Mouse (Mus musculus): ENCODE measurements around the gene Cdh4. TPM values are rescaled to one million over a fixed set of nuclear protein-coding genes. Genes with fewer than 3 reads are reported as not detected.

Gene Cdh4
- polyA plus RNA-seq, 1 experiment from 2014 or later = 0.20 TPM

GRCm38 (mm10) chr2:179480800-179481200 lies 38.6 kb downstream of the Cdh4 start:
- H3K9me3 ChIP-seq (replicated peaks) = peaks cover 11% of the 10 kb centered on the region
- no peak overlapping the region for H3K9ac ChIP-seq
- H3K27ac ChIP-seq = no peak overlapping the region
- H3K4me3 ChIP-seq = no peak overlapping the region
- WGBS (ENCODE audit: insufficient replicate concordance) = 60% methylated on average over 5 of the region's 5 CpGs
- no peaks in the 10 kb centered on the region for H3K4me1 ChIP-seq
- ATAC-seq = no peak
- H3K4me2 ChIP-seq = no peak overlapping the region
- H3K36me3 ChIP-seq = no peaks in the 10 kb centered on the region
- no peaks in the 10 kb centered on the region for H3K27me3 ChIP-seq (replicated peaks)

- no peak overlapping the region for H3K27ac ChIP-seq
- H3K36me3 ChIP-seq = no peaks in the 10 kb centered on the region
- H3K9me3 ChIP-seq (replicated peaks) = peaks cover 11% of the 10 kb centered on the region
- no peaks in the 10 kb centered on the region for H3K27me3 ChIP-seq (replicated peaks)
- 79% methylated on average over 10 of the region's 10 CpGs for WGBS (ENCODE audit: insufficient replicate concordance)
- no peak overlapping the region for H3K4me3 ChIP-seq
- H3K4me1 ChIP-seq = no peaks in the 10 kb centered on the region
- no peak overlapping the region for H3K4me2 ChIP-seq
- H3K9ac ChIP-seq = no peak overlapping the region
- no peak for ATAC-seq
Measured at GRCm38 (mm10) chr2:179481363-179481762, 39.1 kb downstream of the Cdh4 start.

GRCm38 (mm10) chr2:179488526-179489139 lies 46.4 kb downstream of the Cdh4 start:
- no peaks in the 10 kb centered on the region for H3K36me3 ChIP-seq
- H3K27ac ChIP-seq = no peak overlapping the region
- no peak for ATAC-seq
- H3K4me1 ChIP-seq = no peaks in the 10 kb centered on the region
- no peak overlapping the region for H3K4me3 ChIP-seq
- H3K9me3 ChIP-seq (replicated peaks) = peaks cover 34% of the 10 kb centered on the region
- no peak overlapping the region for H3K4me2 ChIP-seq
- H3K9ac ChIP-seq = no peak overlapping the region
- 74% methylated on average over 21 of the region's 21 CpGs for WGBS (ENCODE audit: insufficient replicate concordance)
- no peaks in the 10 kb centered on the region for H3K27me3 ChIP-seq (replicated peaks)

- Histone ChIP-seq H3K4me2 (no peak overlapping the region), H3K4me3 (no peak overlapping the region), H3K27me3 (replicated peaks) (no peaks in the 10 kb centered on the region), H3K36me3 (no peaks in the 10 kb centered on the region), H3K9me3 (replicated peaks) (peaks cover 20% of the 10 kb centered on the region), H3K4me1 (no peaks in the 10 kb centered on the region), H3K9ac (no peak overlapping the region), H3K27ac (no peak overlapping the region)
- 52% methylated on average over 11 of the region's 11 CpGs for WGBS (ENCODE audit: insufficient replicate concordance)
- no peak for ATAC-seq
Measured at GRCm38 (mm10) chr2:179491891-179492290, 49.7 kb downstream of the Cdh4 start.

GRCm38 (mm10) chr2:179494276-179494675 lies 52.0 kb downstream of the Cdh4 start:
- ATAC-seq = no peak
- Histone ChIP-seq H3K9me3 (replicated peaks) (no peaks in the 10 kb centered on the region), H3K27ac (no peak overlapping the region), H3K27me3 (replicated peaks) (no peaks in the 10 kb centered on the region), H3K9ac (no peak overlapping the region), H3K4me2 (no peak overlapping the region), H3K4me1 (no peaks in the 10 kb centered on the region), H3K4me3 (no peak overlapping the region), H3K36me3 (no peaks in the 10 kb centered on the region)
- WGBS (ENCODE audit: insufficient replicate concordance) = 70% methylated on average over 1 of the region's 1 CpGs

GRCm38 (mm10) chr2:179510439-179510838 lies 68.2 kb downstream of the Cdh4 start:
- Histone ChIP-seq H3K4me3 (no peak overlapping the region), H3K4me2 (no peak overlapping the region), H3K9me3 (replicated peaks) (0 out of 2 replicates have a peak, but pooled peaks cover 8% of the 10 kb centered on the region), H3K27ac (no peak overlapping the region), H3K27me3 (replicated peaks) (no peaks in the 10 kb centered on the region), H3K36me3 (no peaks in the 10 kb centered on the region), H3K4me1 (no peaks in the 10 kb centered on the region), H3K9ac (no peak overlapping the region)
- ATAC-seq = no peak
- 84% methylated on average over 16 of the region's 16 CpGs for WGBS (ENCODE audit: insufficient replicate concordance)

- Histone ChIP-seq H3K27me3 (replicated peaks) (no peaks in the 10 kb centered on the region), H3K4me2 (no peak overlapping the region), H3K4me1 (no peaks in the 10 kb centered on the region), H3K27ac (no peak overlapping the region), H3K4me3 (no peak overlapping the region), H3K9ac (no peak overlapping the region), H3K9me3 (replicated peaks) (no peaks in the 10 kb centered on the region), H3K36me3 (no peaks in the 10 kb centered on the region)
- 70% methylated on average over 9 of the region's 9 CpGs for WGBS (ENCODE audit: insufficient replicate concordance)
- no peak for ATAC-seq
Measured at GRCm38 (mm10) chr2:179516559-179516958, 74.3 kb downstream of the Cdh4 start.

GRCm38 (mm10) chr2:179518456-179519032 lies 76.3 kb downstream of the Cdh4 start:
- Histone ChIP-seq H3K27ac (no peak overlapping the region), H3K4me1 (no peaks in the 10 kb centered on the region), H3K9ac (no peak overlapping the region), H3K27me3 (replicated peaks) (no peaks in the 10 kb centered on the region), H3K9me3 (replicated peaks) (no peaks in the 10 kb centered on the region), H3K36me3 (no peaks in the 10 kb centered on the region), H3K4me3 (no peak overlapping the region), H3K4me2 (no peak overlapping the region)
- 53% methylated on average over 14 of the region's 14 CpGs for WGBS (ENCODE audit: insufficient replicate concordance)
- no peak for ATAC-seq

GRCm38 (mm10) chr2:179519161-179519560 lies 76.9 kb downstream of the Cdh4 start:
- WGBS (ENCODE audit: insufficient replicate concordance) = 81% methylated on average over 7 of the region's 7 CpGs
- no peaks in the 10 kb centered on the region for H3K27me3 ChIP-seq (replicated peaks)
- no peak overlapping the region for H3K4me3 ChIP-seq
- H3K4me2 ChIP-seq = no peak overlapping the region
- ATAC-seq = no peak
- no peak overlapping the region for H3K27ac ChIP-seq
- no peaks in the 10 kb centered on the region for H3K36me3 ChIP-seq
- no peaks in the 10 kb centered on the region for H3K9me3 ChIP-seq (replicated peaks)
- H3K9ac ChIP-seq = no peak overlapping the region
- no peaks in the 10 kb centered on the region for H3K4me1 ChIP-seq

- Histone ChIP-seq H3K27ac (no peak overlapping the region), H3K4me1 (no peaks in the 10 kb centered on the region), H3K4me3 (no peak overlapping the region), H3K9me3 (replicated peaks) (no peaks in the 10 kb centered on the region), H3K4me2 (no peak overlapping the region), H3K36me3 (no peaks in the 10 kb centered on the region), H3K9ac (no peak overlapping the region), H3K27me3 (replicated peaks) (no peaks in the 10 kb centered on the region)
- ATAC-seq = no peak
- 61% methylated on average over 7 of the region's 7 CpGs for WGBS (ENCODE audit: insufficient replicate concordance)
Measured at GRCm38 (mm10) chr2:179519931-179520330, 77.7 kb downstream of the Cdh4 start.

GRCm38 (mm10) chr2:179520941-179521340 lies 78.7 kb downstream of the Cdh4 start:
- H3K4me2 ChIP-seq = no peak overlapping the region
- no peak for ATAC-seq
- 66% methylated on average over 6 of the region's 6 CpGs for WGBS (ENCODE audit: insufficient replicate concordance)
- no peaks in the 10 kb centered on the region for H3K4me1 ChIP-seq
- H3K36me3 ChIP-seq = no peaks in the 10 kb centered on the region
- no peak overlapping the region for H3K27ac ChIP-seq
- no peak overlapping the region for H3K4me3 ChIP-seq
- H3K9me3 ChIP-seq (replicated peaks) = no peaks in the 10 kb centered on the region
- H3K27me3 ChIP-seq (replicated peaks) = no peaks in the 10 kb centered on the region
- H3K9ac ChIP-seq = no peak overlapping the region

- Histone ChIP-seq H3K4me3 (no peak overlapping the region), H3K4me1 (no peaks in the 10 kb centered on the region), H3K9ac (no peak overlapping the region), H3K4me2 (no peak overlapping the region), H3K27ac (no peak overlapping the region), H3K9me3 (replicated peaks) (no peaks in the 10 kb centered on the region), H3K27me3 (replicated peaks) (no peaks in the 10 kb centered on the region), H3K36me3 (no peaks in the 10 kb centered on the region)
- WGBS (ENCODE audit: insufficient replicate concordance) = 60% methylated on average over 5 of the region's 5 CpGs
- ATAC-seq = no peak
Measured at GRCm38 (mm10) chr2:179521444-179521843, 79.2 kb downstream of the Cdh4 start.

- Histone ChIP-seq H3K27ac (no peak overlapping the region), H3K36me3 (no peaks in the 10 kb centered on the region), H3K9me3 (replicated peaks) (no peaks in the 10 kb centered on the region), H3K9ac (no peak overlapping the region), H3K27me3 (replicated peaks) (no peaks in the 10 kb centered on the region), H3K4me3 (no peak overlapping the region), H3K4me2 (no peak overlapping the region), H3K4me1 (no peaks in the 10 kb centered on the region)
- ATAC-seq = no peak
- WGBS (ENCODE audit: insufficient replicate concordance) = 48% methylated on average over 8 of the region's 8 CpGs
Measured at GRCm38 (mm10) chr2:179522141-179522540, 79.9 kb downstream of the Cdh4 start.
